Mouse (Mus musculus): ENCODE data around the gene Sacm1l.

Sacm1l gene

DNA sequence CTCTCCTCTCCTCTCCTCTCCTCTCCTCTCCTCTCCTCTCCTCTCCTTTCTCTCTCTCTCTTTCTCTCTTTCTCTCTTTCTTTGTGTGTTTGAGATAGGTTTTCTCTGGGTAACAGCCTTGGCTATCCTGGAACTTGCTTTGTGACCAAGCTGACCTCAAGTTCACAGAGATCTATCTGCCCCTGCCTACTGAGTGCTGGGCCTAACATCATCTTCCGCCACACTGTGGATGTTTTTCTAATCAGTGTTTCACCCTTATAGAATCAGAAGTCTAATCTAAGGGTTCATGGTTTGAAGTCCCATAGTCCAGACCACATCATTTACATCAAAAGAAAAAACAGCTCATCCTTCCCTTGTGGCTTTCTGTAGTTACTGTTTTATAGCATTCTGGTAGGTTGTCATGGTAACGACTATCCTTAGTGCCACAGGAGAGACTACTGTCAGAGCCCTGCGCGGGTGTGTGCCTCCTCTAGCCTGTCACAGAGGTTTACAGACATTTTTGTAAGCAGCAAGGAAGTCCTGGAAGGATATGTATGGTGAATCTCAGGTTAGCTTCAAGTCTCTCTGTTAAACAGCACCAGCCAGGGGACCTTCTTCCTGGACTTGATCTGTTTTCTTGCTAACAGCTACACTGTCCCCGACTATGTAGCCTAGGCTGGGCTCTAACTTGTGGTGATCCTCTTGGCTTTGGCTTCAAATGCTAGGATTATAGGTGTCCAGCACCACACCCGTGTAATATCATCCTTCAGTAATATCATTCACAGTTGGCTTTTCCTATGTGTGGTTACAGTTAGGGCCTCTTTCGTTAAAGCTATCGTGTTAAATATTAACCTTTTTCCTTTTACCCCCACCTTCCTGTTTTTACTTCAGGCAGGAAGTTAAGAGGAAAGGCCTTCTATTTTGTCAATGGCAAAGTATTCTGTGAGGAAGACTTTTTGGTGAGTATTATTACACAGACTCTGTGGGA is 19.6 kb upstream of the Sacm1l start:
- no peak for DNase-seq (ENCODE audit: extremely low spot score)

- DNase-seq (ENCODE audit: extremely low spot score) = no peak
Observed at GRCm38 (mm10) chr9:123510926-123511325, 18.6 kb upstream of the Sacm1l start.

- DNase-seq (ENCODE audit: extremely low spot score) = no peak
Observed at GRCm38 (mm10) chr9:123512482-123512881, 17.1 kb upstream of the Sacm1l start.

DNA sequence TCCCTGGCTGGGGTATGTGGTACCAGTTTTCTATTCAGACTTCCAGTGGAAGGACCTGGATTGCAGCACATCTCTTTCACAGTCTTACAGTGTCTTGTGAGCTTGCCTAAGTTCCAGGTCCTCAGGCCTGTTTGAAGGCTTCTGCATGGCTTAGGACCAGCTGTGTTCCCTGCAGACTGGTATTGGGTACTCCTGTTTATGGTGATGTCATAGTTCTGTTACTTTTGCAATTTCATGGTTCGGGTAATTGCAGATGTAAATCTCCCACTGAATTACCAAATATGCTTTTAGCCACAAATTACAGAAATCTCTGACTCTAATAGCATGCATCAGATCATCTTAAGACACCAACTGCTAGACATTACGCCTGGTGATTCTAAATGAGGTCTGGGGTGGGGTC is 14.5 kb upstream of the Sacm1l start:
- no peak for DNase-seq (ENCODE audit: extremely low spot score)

DNA sequence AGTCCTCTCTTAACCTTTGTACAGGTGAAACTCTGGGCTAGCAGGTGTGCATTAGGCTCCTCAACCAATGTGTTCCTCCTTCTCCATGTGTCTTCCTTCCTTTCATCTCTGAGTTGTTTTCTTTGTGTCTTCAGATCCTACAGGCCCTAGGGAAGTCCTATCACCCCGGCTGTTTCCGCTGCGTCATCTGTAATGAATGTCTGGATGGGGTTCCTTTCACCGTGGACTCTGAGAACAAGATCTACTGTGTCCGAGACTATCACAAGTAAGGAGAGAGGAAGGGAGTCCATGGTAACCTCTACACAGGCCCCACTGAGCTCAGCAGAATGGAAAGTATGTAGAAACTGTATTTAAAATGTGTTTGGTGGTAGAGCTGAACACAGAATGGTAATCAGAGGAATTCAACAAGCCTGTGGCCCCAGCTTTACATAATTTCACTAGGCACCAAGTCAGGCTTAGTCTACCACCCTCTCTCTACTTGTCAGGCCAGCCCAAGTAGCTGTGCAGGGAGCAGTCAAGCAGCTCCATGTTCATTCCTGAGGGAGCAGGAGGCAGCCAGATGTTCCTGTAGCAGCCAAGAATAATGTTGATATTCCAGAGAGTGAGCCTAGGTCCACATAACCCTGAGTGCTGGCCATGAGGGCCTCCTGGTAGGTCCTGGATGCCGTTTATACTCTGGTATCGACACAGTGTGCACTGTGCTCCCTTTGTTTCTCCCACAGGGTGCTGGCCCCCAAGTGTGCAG is 12.7 kb upstream of the Sacm1l start:
- DNase-seq (ENCODE audit: extremely low spot score) = no peak

GRCm38 (mm10) chr9:123518969-123519894 is 10.3 kb upstream of the Sacm1l start:
- no peak for DNase-seq (ENCODE audit: extremely low spot score)

GRCm38 (mm10) chr9:123520735-123521134 is 8.8 kb upstream of the Sacm1l start:
- no peak for DNase-seq (ENCODE audit: extremely low spot score)

- peak; percentile 38 for DNase-seq (ENCODE audit: extremely low spot score)
Observed at GRCm38 (mm10) chr9:123523676-123524075, 5.9 kb upstream of the Sacm1l start.

DNA sequence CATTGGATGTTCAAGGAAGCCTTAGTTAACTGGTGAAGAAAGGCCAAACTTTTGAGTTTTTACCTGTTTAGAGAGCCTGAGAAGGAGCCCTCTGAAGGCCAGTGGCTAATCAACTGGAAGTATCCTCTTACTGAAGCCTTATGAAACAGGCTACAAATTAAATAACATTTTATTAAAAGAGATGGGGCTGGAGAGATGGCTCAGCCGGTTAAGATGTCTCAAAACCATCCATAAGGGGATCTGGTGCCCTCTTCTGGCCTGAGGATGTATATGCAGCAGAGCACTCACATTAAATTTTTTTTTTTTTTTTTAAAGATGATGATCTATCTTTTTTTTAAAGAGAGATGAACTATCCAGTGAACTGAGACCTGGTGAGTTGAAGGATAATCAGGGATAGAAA is 4.5 kb upstream of the Sacm1l start:
- peak; percentile 38 for DNase-seq (ENCODE audit: extremely low spot score)

DNA sequence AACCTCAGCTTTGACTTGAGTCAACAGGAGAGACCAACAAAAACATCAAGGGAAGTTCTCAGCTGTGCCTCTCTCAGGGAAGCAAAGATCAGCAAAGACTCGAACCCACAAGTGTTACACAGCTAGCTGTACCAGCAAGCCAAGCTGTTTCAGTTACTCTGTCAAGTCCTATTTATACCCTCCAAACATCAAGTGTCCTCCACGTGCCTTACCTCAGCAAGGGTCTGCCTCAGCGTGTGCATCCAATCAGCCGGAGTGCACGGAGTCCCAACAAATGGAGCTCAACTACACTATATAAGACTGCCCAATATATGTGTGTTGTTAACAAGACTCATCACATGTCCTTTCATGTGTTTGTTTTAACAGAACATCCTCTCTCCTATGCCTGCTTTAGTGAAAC is 3.1 kb upstream of the Sacm1l start:
- no peak for DNase-seq (ENCODE audit: extremely low spot score)

GRCm38 (mm10) chr9:123528087-123528925 is 1.3 kb upstream of the Sacm1l start:
- DNase-seq (ENCODE audit: extremely low spot score) = peak; percentile 15

DNA sequence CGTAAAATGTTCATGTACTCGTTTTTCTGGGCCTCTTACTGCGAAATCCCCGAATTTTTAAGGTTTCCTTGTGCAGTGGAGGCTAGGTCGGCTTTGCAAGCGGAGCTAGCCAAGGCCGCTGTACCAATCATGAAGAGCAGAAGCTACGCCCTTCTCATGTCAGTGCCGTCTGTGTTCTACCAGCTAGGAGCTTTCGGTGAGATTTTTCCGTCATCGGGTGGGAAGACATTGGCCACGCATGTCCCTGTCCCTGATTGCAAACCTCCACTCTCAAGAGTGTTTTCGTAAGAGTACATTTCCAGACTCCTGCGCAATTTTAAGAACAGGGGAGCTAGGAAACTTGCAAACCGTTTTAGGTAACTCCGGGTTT is 648 bp upstream of the Sacm1l start:
- DNase-seq (ENCODE audit: extremely low spot score) = no peak

DNA sequence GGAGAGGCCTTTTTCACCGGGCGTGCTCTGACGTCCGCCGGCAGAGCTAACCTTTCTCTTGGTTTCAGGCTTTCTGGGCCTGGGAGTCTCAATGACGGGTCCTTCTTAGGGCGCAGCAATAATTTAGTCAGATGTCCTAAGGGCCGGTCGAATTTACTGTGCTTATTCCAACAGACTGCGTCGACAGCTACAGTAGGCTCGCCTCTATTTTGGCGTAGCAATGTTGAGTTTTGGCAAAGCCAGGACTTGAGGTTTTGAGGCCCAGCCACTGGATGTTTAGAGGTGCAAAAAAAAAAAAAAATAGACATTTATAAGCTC is 558 bp downstream of the Sacm1l start:
- no peak for DNase-seq (ENCODE audit: extremely low spot score)

DNA sequence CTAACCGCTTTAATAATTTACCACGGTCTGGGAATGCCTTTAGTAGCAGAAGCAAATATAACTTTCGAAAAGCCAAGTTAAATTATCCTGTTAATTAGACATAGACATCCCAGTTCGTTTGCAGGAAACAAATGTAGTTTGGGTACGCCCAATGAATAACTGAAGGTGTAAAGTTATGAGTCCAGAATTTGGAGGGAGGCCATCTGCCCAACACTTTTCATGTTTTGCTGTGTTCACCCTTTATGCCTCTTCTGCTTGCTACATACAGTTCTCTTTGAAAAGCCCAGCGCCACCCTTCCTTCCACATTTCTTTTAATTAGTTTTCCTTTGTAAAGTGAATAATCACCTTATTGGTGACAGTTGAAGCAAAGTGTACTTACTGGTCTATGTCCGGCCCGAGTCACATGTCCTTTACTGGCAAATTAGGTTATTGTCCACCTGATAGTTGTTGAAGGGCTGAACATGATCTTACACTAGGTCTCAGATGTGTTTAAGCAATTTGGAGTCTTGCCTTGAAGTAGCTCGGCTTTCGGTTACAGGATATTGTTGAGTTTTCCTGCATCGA is 1.1 kb downstream of the Sacm1l start:
- DNase-seq (ENCODE audit: extremely low spot score) = no peak

- no peak for DNase-seq (ENCODE audit: extremely low spot score)
Observed at GRCm38 (mm10) chr9:123531234-123531633, 1.7 kb downstream of the Sacm1l start.

DNA sequence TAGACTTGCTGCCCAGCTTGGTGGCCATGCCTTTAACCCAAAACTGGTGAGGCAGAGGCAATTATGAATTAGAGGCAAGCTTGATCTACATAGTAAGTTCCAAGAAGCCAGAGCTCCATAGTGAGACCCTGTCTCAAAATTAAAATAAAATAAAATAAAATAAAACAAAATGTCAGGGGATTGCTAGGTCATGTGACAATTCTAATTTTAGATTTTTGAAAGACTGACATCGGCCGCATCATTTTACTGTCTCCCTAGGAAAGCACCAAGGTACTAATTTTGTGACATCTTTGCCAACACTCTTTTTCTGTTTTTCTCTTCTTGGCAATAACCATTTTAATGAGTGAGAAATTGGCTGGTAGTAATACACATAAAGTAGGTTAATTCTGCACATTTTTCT is 7.1 kb downstream of the Sacm1l start:
- DNase-seq (ENCODE audit: extremely low spot score) = no peak

DNA sequence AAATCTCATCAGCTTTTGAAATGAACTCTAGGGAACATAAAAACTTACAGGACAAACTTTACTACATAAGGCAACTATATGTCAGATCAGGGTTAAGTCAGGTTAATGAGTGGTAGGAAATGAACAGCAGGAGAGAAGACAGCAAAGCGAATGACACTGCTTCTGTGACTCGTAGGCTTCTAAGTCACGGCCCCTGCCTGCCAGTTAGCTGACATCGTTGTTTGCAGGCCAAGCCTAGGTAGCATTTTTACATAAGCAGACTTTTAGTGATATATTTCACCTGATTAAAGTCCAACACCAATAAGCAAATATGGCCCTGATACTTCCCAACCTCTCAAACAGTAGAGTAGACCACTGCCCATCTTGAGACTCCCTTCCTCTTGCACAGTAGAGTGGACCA is 8.6 kb downstream of the Sacm1l start:
- DNase-seq (ENCODE audit: extremely low spot score) = no peak

DNA sequence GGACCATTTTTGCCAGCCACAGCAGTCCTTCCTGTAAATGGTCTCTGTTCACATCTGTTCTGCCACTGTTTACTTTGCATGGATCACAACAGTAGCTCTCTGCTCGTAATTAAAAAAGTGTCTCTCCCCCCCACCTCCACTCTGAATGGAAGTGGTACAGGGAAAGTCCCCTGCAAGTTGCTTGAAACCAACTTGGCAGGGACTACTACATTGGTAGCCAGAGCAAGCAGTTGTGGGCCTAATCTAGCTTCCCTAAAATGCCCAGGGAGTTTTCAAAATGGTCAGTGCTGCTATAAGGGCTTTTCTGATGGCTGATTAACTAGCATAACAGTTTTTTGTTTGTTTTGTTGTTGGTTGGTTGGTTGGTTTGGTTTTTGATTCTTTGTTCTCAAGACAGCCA is 9.5 kb downstream of the Sacm1l start:
- no peak for DNase-seq (ENCODE audit: extremely low spot score)

GRCm38 (mm10) chr9:123539823-123540222 is 10.3 kb downstream of the Sacm1l start:
- DNase-seq (ENCODE audit: extremely low spot score) = no peak

GRCm38 (mm10) chr9:123554599-123554998 is 25.0 kb downstream of the Sacm1l start:
- DNase-seq (ENCODE audit: extremely low spot score) = peak; percentile 37
